Mouse (Mus musculus): ENCODE data around the gene Layn.

Layn gene

GRCm38 (mm10) chr9:51076979-51077315 is at the start of gene Layn:
TSS of gene Layn (minus strand) at chr9:51077094.
- peak; percentile 16 for DNase-seq (ENCODE audit: low read depth, low spot score)

DNA sequence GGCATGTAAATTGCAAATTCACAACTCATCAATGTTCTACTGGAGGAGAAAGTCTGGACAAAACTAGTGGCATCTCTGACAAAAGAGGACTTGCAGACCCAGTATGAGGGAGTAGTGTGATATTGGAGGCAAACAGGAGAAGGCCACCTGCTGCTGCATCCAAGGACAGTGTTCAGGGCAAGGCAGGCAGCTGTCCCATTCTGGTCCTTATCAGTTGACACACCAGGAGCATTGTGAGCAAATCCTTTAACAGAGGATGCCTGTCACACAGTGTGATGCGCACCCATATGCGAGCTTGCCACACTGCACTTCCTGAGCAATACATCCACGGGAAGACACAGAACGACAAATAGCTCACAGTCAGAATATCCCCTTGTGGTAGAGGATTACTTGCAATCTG is 37.9 kb upstream of the Layn start:
- DNase-seq (ENCODE audit: low read depth, low spot score): no peak

- no peak for DNase-seq (ENCODE audit: low read depth, low spot score)
These were observed 28.9 kb upstream of the Layn start for GRCm38 (mm10) chr9:51105751-51106150.

DNA sequence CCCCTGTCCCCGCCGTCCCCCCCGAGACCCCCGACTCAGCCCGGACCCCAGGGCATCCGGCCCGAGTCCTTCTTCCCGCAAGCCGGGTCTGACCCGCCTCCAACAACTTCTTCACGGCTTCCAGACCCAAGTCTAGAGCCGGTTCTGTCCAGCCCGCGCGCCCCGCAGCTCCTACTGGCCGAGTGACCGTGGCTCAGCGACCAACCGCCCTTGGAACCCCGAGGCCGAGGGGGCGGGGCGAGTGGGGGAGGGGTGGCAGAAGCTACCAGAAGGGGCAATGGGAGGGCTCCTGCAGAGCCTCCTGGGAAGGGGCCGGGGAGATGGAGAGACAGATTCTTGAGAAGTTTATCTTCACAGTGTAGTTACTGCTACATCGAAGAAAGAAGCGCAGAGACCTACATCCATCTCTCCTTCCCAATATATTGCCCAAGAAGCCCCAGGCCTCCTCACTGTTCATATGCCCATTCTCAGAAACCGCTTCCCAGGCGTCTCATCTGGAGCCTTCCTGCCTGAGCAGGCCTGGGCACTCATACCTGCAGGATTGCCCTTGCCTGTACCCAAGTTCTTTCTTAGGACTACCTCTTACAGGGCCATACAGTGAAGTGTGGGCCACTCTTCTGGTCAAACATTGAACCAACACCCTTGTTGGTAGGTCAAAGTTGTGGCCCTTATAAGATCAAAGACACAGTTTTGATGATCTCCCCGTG is 27.1 kb upstream of the Layn start:
- peak; percentile 2 for DNase-seq (ENCODE audit: low read depth, low spot score)

DNA sequence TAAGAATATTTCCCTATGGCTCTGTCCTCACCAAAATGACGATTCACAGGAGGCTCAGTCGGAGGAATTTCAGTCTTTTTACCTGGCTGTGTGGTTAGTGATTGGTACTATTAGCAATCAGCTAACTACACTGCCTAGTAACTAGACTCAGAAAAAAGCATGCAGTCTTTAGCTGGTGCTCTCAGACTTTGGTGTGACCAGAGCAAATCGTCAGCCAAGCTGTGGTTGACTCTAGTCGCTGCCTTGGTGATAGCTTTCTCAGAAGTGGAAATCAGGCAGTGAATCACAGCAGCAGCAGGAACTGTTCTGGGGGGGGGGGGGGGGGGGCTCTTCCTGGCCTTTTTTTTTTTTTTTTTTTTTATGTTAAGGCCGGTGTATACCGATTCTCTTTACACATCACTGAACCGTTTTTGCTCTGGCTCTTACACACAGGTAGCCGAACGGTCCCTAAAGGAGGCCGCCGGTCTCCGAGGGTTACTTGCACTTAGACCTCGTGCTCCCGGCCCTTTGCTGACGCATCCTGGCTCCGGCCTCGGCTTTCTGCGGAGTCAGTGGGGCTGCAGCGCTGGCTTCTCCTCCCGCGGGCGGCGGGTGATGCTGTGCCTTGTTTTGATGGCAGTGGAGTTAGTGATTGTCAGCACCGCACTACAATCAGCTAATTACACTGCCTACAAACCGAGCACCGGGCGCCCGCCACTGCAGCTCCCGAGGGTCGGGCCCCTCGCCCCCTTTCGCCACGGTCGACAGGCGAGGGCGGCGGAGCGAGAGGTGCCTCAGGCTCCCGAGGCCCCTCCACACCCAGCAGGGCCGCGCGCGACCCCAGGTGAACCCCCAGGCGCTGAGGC is 26.3 kb upstream of the Layn start:
- DNase-seq (ENCODE audit: low read depth, low spot score): peak; percentile 26

GRCm38 (mm10) chr9:51101756-51102425 is 25.0 kb upstream of the Layn start, which contains the start of gene 4833427G06Rik:
TSS of gene 4833427G06Rik (minus strand) at chr9:51102078.
- peak; percentile 29 for DNase-seq (ENCODE audit: low read depth, low spot score)

DNA sequence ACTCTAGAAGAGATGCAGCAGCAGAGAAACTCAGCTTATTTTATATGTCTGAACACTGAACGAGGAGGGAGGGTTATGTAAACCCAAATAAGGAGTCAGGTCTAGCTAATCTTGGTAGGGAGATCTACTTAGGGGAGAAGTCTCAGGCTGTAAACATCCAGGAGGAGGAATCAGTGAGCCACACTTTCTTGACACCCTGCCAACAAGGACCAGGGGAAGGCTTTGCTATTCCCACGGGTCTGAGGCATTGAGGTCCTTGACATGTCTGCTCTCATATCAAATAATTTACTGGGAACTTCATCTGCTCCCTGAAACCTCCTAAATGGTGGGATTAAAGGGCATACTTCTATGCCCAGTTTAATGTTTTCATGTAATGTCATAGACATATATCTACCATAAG is 19.4 kb upstream of the Layn start:
- DNase-seq (ENCODE audit: low read depth, low spot score): no peak

- no peak for DNase-seq (ENCODE audit: low read depth, low spot score)
These were observed 16.8 kb upstream of the Layn start for GRCm38 (mm10) chr9:51093697-51094096.

DNA sequence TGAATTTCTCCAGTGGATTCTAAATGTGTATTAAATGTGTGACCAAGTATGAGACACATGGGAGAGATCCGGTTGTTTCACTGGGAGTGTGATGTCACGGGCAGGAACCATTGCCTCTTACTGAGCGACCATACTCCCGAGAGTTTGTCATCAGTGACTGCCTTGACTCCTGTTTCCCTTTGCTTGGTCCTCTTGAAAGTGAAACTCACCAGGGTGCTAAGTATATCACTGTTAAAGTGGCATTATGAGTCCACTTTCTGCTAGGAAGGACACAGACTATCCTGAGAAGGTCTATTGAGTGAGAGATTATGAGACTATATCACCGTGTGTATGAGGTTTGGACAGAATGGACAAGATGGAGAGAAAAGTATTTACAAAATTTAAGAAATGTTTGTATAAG is 4.7 kb upstream of the Layn start:
- DNase-seq (ENCODE audit: low read depth, low spot score): no peak

GRCm38 (mm10) chr9:51076300-51076978 is 455 bp downstream of the Layn start:
- peak; percentile 6 for DNase-seq (ENCODE audit: low read depth, low spot score)

- no peak for DNase-seq (ENCODE audit: low read depth, low spot score)
These were observed 1.1 kb downstream of the Layn start for GRCm38 (mm10) chr9:51075780-51076179.

DNA sequence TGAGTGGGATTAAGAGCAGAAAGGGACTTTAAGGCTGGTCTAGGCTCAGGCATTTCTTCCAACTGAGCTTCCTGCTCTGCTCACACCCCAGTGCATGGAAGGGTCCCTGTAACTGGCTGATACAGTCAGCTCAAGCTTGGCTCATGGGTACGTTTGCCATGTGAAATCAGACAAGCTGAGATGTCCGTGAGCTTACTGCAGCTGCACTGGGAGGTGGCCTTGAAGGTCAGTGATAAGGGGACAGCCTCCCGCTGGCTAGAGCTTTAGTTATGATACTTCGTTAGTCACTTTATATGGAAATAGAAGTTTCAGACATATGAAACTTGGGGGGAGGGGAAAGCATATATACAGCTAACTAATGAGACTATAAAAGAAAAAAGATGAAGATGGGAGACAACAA is 6.1 kb downstream of the Layn start:
- no peak for DNase-seq (ENCODE audit: low read depth, low spot score)

GRCm38 (mm10) chr9:51068202-51068601 is 8.7 kb downstream of the Layn start:
- DNase-seq (ENCODE audit: low read depth, low spot score): no peak

DNA sequence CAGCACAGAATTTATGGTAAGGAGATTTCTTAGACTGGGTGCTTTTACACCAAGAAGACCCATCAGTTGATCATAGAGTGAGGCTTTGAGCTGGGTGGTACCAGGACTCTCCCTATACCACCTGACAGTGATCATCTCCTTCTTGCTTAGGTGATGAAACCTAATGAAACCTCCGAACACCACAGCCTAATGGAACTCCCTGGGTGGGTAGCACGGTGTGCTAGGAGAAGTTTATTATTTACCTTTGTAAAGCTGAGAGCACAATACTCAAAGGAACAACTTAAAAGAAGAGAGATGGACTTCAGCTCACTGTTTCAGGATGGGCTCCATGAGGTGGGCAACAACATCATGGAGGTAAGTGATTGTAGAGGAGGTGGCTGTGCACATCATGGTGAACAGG is 16.3 kb downstream of the Layn start, which contains the start of gene Btg4:
TSS of gene Btg4 (plus strand) at position 301 of the 400 bp plus-strand sequence.
- DNase-seq (ENCODE audit: low read depth, low spot score): no peak

- DNase-seq (ENCODE audit: low read depth, low spot score): no peak
These were observed 17.9 kb downstream of the Layn start for GRCm38 (mm10) chr9:51058951-51059521.

DNA sequence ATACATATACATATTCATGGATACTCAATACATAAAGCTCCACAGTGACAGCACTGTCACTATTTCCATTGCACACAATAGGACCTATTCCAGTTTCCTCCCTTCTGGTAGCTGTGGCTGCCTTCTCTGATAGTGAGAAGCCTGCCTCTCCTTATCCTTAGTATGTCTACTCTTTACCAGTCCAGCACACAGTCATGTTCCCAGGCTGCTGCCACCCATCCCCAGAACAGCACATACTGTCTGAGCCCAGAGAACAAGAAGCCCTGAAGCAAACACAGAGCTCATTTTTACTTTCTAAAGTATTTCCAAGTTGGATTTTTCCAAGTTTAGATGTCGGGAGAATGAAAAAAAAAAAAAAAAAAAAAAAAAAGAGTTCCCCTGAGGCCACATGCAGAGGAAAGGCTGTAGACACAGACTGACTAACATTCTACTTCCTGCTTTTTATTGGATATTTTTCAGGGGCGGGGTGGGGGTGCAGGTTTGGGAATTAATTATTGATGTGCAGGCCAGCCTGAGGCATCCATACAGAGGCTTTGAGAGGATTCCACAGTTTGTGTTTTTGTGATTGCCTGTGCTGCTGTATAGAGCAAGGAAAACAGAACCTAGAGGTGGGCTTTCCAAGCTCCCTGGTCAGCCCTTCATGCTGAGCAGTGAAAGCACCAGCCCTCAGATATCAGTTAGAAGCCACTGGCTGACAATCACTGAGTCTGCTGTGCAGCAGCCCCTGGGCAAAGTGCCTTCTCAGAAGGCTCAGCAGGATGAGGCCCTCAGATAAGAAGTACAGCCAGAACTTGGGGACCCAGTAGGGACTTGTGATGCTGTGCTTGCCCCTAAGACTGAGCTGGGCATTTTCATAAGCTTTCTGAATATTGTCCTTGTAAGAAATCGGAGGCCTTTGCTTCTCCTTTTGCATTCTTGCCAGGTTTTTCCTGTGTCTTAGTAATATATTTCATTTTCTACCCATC is 20.3 kb downstream of the Layn start:
- DNase-seq (ENCODE audit: low read depth, low spot score): no peak

DNA sequence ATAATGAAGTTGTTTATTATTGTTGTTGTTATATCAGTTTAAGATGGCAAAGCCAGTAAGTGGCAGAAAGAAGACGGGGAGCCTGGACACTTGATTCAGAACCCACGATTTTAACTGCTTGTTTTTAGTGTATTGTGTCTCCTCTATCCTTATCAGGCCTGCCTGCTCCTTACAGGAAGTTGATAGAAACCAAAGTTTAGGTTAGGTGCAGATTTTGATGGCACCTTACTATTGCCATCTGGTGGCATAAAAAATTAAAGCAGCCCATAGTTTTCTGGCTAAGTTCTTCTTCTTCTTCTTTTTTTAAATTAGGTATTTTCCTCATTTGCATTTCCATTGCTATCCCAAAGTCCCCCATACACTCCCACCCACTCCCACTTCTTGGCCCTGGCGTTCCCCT is 24.7 kb downstream of the Layn start:
- peak; percentile 69 for DNase-seq (ENCODE audit: low read depth, low spot score)

DNA sequence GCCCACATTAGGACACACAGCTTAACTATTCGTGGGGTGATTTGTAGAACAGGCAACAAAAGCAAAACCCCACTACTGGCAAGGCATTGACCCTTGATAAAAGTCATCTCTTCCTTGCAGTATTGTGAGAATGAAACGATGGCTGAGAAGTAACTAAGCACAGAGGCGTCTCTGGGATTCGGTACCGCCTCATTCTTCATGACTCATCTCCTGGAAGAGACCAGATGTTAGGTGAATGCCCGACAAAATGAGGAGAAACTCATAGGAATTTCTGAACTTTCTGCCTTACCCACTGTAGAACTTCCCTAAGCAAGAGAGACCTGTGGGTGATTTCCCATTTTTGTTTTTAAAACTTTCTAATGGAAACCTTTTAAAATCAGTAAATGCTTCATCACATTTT is 34.8 kb downstream of the Layn start:
- no peak for DNase-seq (ENCODE audit: low read depth, low spot score)

DNA sequence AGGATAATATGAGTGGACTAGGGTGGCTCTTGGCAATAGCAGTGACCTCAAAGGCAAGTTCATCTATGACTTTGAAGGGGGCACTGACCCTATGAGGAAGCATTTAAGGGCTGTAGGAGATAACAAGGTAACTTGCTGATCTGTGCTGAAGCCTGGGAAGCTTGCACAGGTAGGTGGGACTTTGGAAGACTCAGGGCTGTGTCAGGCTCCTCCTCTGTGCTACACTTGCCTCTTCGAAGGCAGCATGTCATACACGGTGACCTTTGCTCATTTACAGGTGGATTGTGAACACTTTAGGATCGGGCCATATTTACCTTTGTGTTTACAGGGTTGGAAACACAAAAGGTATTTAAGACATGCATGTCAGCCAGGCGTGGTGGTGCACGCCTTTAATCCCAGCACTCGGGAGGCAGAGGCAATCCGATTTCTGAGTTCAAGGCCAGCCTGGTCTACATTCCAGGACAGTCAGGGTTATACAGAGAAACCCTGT is 35.4 kb downstream of the Layn start:
- DNase-seq (ENCODE audit: low read depth, low spot score): no peak

Measured in CD4-positive, CD25-positive, alpha-beta regulatory T cell, adult 2 months (primary cell).